Mouse (Mus musculus): ENCODE data around the gene Tmem132d. TPM values are rescaled to one million over a fixed set of nuclear protein-coding genes. Genes with fewer than 3 reads are reported as not detected.
"Not testable (repeated sequence)": the region's sequence is repeated elsewhere in the genome, so short reads cannot be mapped to it uniquely, and the experiment has no call there.

Gene Tmem132d
- polyA plus RNA-seq, 1 experiment from 2014 or later, result 0.34 TPM

DNA sequence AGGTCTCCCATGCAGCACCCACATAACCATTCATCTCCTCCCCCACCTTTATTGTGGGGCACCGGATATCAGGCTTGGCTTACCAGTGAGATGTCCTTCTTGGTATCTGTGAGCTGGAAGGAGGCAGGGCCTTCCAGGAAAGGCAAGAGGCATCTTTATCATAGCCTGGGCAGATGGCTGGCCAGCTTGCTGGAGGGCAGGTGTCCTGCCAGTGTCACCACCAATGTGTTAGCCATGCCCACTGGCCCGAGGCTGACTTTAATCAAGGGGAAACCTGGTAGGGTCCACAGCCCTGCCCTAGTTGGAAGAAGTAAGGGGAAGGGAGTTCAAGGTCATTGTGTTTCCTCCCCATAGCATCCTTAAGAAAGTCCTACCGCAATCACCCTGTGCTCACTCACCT lies 676.9 kb downstream of the Tmem132d start:
- WGBS, result 89% methylated on average over 3 of the region's 3 CpGs
- Histone ChIP-seq H3K27ac (ENCODE audit: low read depth, low read length) (no peak overlapping the region), H3K9me3 (ENCODE audit: control insufficient read depth, low read length) (no peaks in the 10 kb centered on the region), H3K4me3 (ENCODE audit: low read length) (no peak overlapping the region), H3K4me2 (replicated peaks; ENCODE audit: low read depth, low read length) (no peak overlapping the region), H3K4me1 (ENCODE audit: control insufficient read depth, insufficient read depth, low read length) (no peaks in the 10 kb centered on the region), H3K9ac (ENCODE audit: low read depth, low read length) (no peak overlapping the region), H3K36me3 (ENCODE audit: control insufficient read depth, insufficient read depth, low read length) (no peaks in the 10 kb centered on the region), H3K27me3 (ENCODE audit: control insufficient read depth, insufficient read depth, low read length) (no peaks in the 10 kb centered on the region)
- ATAC-seq (ENCODE audit: low FRiP score, low TSS enrichment), result no peak

DNA sequence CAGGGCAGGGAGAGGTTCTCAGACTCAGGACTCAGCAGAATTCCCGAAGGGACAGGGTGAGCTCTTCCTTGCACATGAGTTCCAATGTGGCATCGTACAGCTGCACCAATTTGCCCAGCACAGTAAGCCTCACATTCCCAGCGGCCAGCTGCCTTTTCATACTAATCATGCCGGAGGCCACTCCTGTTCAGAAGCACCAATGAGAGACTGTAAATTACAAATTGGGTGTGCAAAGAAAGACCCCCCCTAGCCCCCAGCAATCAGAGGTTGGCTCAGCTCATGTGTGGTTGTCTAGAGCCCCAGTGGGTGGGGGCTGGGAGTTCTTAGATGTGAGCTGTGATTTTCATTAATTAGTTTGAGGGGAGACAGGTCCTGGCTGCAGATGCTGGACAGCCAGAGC lies 677.3 kb downstream of the Tmem132d start:
- WGBS, result 87% methylated on average over 4 of the region's 4 CpGs
- H3K36me3 ChIP-seq (ENCODE audit: control insufficient read depth, insufficient read depth, low read length), result no peaks in the 10 kb centered on the region
- no peaks in the 10 kb centered on the region for H3K4me1 ChIP-seq (ENCODE audit: control insufficient read depth, insufficient read depth, low read length)
- ATAC-seq (ENCODE audit: low FRiP score, low TSS enrichment), result no peak
- no peaks in the 10 kb centered on the region for H3K9me3 ChIP-seq (ENCODE audit: control insufficient read depth, low read length)
- no peak overlapping the region for H3K4me3 ChIP-seq (ENCODE audit: low read length)
- no peak overlapping the region for H3K9ac ChIP-seq (ENCODE audit: low read depth, low read length)
- no peaks in the 10 kb centered on the region for H3K27me3 ChIP-seq (ENCODE audit: control insufficient read depth, insufficient read depth, low read length)
- no peak overlapping the region for H3K4me2 ChIP-seq (replicated peaks; ENCODE audit: low read depth, low read length)
- H3K27ac ChIP-seq (ENCODE audit: low read depth, low read length), result no peak overlapping the region

DNA sequence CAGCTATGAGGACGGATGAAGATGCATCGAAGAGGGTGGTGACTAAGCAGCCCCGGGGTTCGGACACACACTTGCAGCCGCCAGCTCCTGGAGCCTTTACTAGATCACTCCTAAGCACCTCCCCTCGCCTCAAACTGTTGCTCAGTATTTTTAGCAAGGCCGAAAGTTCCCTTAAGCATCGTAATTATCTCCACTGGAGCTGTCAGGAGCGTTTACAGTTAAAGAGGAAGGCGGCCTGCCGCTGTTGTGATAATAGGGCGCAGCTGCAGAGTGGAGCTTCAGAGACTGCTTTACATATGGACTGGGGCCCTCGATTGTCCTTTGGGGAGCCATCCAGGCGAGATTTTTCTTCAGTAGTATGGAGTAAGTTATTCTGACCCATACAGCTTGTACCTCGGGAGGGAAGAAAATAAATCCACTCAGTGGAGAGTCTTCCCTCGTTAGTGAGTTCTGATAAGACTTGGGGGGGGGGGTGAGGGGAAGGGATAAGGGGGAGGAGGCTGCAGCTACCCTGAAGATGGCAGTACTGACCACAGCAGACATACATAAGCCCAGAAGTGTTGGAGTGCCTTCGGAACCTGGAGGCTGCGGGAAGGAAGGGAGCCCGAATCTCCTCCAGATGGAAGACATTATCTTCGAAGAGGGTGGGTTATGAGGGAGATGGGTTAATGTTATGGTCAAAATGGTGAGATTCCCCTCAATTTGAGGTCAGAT lies 681.5 kb downstream of the Tmem132d start:
- ATAC-seq (ENCODE audit: low FRiP score, low TSS enrichment), result no peak
- H3K36me3 ChIP-seq (ENCODE audit: control insufficient read depth, insufficient read depth, low read length), result no peaks in the 10 kb centered on the region
- H3K27ac ChIP-seq (ENCODE audit: low read depth, low read length), result no peak overlapping the region
- no peak overlapping the region for H3K4me3 ChIP-seq (ENCODE audit: low read length)
- no peaks in the 10 kb centered on the region for H3K4me1 ChIP-seq (ENCODE audit: control insufficient read depth, insufficient read depth, low read length)
- WGBS, result 27% methylated on average over 20 of the region's 20 CpGs
- no peaks in the 10 kb centered on the region for H3K27me3 ChIP-seq (ENCODE audit: control insufficient read depth, insufficient read depth, low read length)
- H3K4me2 ChIP-seq (replicated peaks; ENCODE audit: low read depth, low read length), result peak overlapping the region; percentile 19; the same call in 1 of the 2 replicates
- H3K9ac ChIP-seq (ENCODE audit: low read depth, low read length), result no peak overlapping the region
- H3K9me3 ChIP-seq (ENCODE audit: control insufficient read depth, low read length), result no peaks in the 10 kb centered on the region

DNA sequence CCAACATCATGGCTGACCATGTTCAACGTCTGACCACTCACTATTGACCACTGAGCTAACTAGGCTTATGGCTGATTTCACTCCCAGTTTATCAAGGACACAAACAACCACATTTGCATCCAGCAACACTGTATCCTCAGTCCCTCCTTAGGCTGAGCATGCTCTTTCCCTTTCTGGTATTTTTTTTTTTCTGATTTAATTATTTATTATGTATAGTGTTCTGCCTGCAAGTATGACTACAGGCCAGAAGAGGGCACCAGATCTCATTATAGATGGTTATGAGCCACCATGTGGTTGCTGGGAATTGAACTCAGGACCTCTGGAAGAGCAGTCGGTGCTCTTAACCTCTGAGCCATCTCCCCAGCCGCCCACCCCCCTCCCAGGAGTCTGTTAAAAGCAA lies 683.3 kb downstream of the Tmem132d start:
- H3K27me3 ChIP-seq (ENCODE audit: control insufficient read depth, insufficient read depth, low read length), result not testable (repeated sequence)

DNA sequence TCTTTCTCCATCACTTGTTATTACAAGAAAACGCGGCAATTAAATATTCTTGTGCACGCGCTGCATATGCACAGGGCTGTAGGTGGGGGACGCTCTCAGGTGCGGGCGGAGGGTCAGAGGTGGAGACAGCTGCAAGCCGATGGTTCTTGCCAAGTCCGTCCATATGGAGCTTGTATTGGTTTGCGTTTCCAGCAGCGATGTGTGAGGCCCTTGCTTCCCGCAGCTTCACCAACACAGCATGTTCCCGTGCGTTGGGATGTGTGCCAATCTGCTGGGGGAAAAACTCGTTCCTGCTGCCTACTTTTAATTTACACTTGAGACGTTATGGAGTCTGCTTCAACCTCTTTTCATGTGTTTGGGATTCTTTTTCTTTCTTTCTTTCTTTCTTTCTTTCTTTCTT lies 691.5 kb downstream of the Tmem132d start:
- Histone ChIP-seq H3K4me3 (ENCODE audit: low read length) (no peak overlapping the region), H3K9ac (ENCODE audit: low read depth, low read length) (no peak overlapping the region), H3K27ac (ENCODE audit: low read depth, low read length) (no peak overlapping the region), H3K4me1 (ENCODE audit: control insufficient read depth, insufficient read depth, low read length) (no peaks in the 10 kb centered on the region), H3K9me3 (ENCODE audit: control insufficient read depth, low read length) (no peaks in the 10 kb centered on the region), H3K27me3 (ENCODE audit: control insufficient read depth, insufficient read depth, low read length) (no peaks in the 10 kb centered on the region), H3K4me2 (replicated peaks; ENCODE audit: low read depth, low read length) (no peak overlapping the region), H3K36me3 (ENCODE audit: control insufficient read depth, insufficient read depth, low read length) (no peaks in the 10 kb centered on the region)
- WGBS, result 86% methylated on average over 16 of the region's 16 CpGs
- no peak for ATAC-seq (ENCODE audit: low FRiP score, low TSS enrichment)

More for the DNA sequence above, 683.3 kb downstream of the Tmem132d start:
- not testable (repeated sequence) for H3K36me3 ChIP-seq (ENCODE audit: control insufficient read depth, insufficient read depth, low read length); H3K9ac ChIP-seq (ENCODE audit: low read depth, low read length); H3K4me2 ChIP-seq (replicated peaks; ENCODE audit: low read depth, low read length); H3K4me1 ChIP-seq (ENCODE audit: control insufficient read depth, insufficient read depth, low read length); H3K4me3 ChIP-seq (ENCODE audit: low read length); ATAC-seq (ENCODE audit: low FRiP score, low TSS enrichment); H3K9me3 ChIP-seq (ENCODE audit: control insufficient read depth, low read length); H3K27ac ChIP-seq (ENCODE audit: low read depth, low read length)
- 90% methylated on average over 3 of the region's 3 CpGs for WGBS

Other genes with a start within 250 kb of the Tmem132d start
- gene Fzd10, start 167.8 kb upstream of the Tmem132d start, polyA plus RNA-seq (2014; fragmentation: Nextera tagmentation; extraction: Ambion mirVana), result 3.4 and 3.9 TPM in 2 replicates

All from kidney, embryonic 14.5 days (tissue).